Mouse (Mus musculus) neural tube, embryonic 13.5 days (tissue): ENCODE data around the gene Pxn. TPM values are rescaled to one million over a fixed set of nuclear protein-coding genes. Genes with fewer than 3 reads are reported as not detected.

Source experiments
- ATAC-seq: fragments of 200-750 bp; cut with Nextera tagmentation; 2 replicates; pipeline ENCODE4 v1.8.0; 2017; ENCODE audit warnings: low read depth, mild to moderate bottlenecking, moderate TSS enrichment, moderate library complexity
- H3K27ac ChIP-seq: fragments of 300-500 bp; sonication (generic); replicated peaks from 2 replicates; pipeline ENCODE4 v1.5.1; 2015; ENCODE audit warnings: moderate library complexity, mild to moderate bottlenecking, inconsistent platforms
- H3K27me3 ChIP-seq: fragments of 300-500 bp; sonication (generic); 2 replicates; pipeline ENCODE4 v1.6.1; 2015; ENCODE audit warnings: mild to moderate bottlenecking, inconsistent platforms
- H3K36me3 ChIP-seq: fragments of 300-500 bp; sonication (generic); 2 replicates; pipeline ENCODE4 v1.6.1; 2015; ENCODE audit warnings: mild to moderate bottlenecking, inconsistent platforms
- H3K4me1 ChIP-seq: fragments of 300-500 bp; sonication (generic); replicated peaks from 2 replicates; pipeline ENCODE4 v1.6.1; 2015; ENCODE audit warnings: inconsistent platforms
- H3K4me2 ChIP-seq: fragments of 300-500 bp; sonication (generic); 2 replicates; pipeline ENCODE4 v1.6.1; 2015; ENCODE audit warnings: inconsistent platforms, mild to moderate bottlenecking, moderate library complexity
- H3K4me3 ChIP-seq: fragments of 300-500 bp; sonication (generic); 2 replicates; pipeline ENCODE4 v1.5.1; 2015; ENCODE audit warnings: mild to moderate bottlenecking, inconsistent platforms
- H3K9ac ChIP-seq: fragments of 300-500 bp; sonication (generic); 2 replicates; pipeline ENCODE4 v1.6.1; 2015; ENCODE audit warnings: moderate library complexity, mild to moderate bottlenecking, inconsistent platforms
- H3K9me3 ChIP-seq: fragments of 300-500 bp; sonication (generic); 2 replicates; pipeline ENCODE4 v1.6.1; 2016; ENCODE audit warnings: inconsistent platforms
- WGBS: fragments of 180-500 bp; shearing (Covaris S2); methylation state at CpG from one replicate; pipeline ENCODE4 v1.1.7; 2015; 5-methylcytosine and 5-hydroxymethylcytosine counted together
- microRNA-seq: library from miRNA; unstranded; fragments of <30 nt; microRNA quantifications from one replicate; pipeline ENCODE4, GENCODE M21; 2016
- polyA plus RNA-seq: library from polyadenylated mRNA; unstranded; fragments of >200 nt; fragmentation: Nextera tagmentation; extraction: Ambion mirVana; gene quantifications from 2 replicates; pipeline ENCODE4 v1.2.1, GENCODE M21; 2015

The Pxn gene
- polyA plus RNA-seq, 1 experiment from 2014 or later, result 26.5 TPM

- WGBS, result 92% methylated on average over 12 of the region's 12 CpGs
- Histone ChIP-seq H3K4me3 (no peak overlapping the region), H3K4me1 (no peaks in the 10 kb centered on the region), H3K27ac (no peak overlapping the region), H3K9me3 (peaks cover 15% of the 10 kb centered on the region), H3K9ac (no peak overlapping the region), H3K27me3 (no peaks in the 10 kb centered on the region), H3K4me2 (no peak overlapping the region), H3K36me3 (peaks cover 98% of the 10 kb centered on the region)
- no peak for ATAC-seq
Observed at GRCm38 (mm10) chr5:115585616-115586015, 79.1 kb downstream of the Pxn start.

- no peak overlapping the region for H3K9ac ChIP-seq
- peaks cover 98% of the 10 kb centered on the region for H3K36me3 ChIP-seq
- H3K27ac ChIP-seq, result no peak overlapping the region
- H3K4me3 ChIP-seq, result no peak overlapping the region
- no peak overlapping the region for H3K4me2 ChIP-seq
- no peak for ATAC-seq
- H3K4me1 ChIP-seq, result no peaks in the 10 kb centered on the region
- WGBS, result 73% methylated on average over 15 of the region's 15 CpGs
- H3K9me3 ChIP-seq, result peaks cover 15% of the 10 kb centered on the region
- H3K27me3 ChIP-seq, result no peaks in the 10 kb centered on the region
Observed at GRCm38 (mm10) chr5:115586166-115586565, 79.7 kb downstream of the Pxn start.

- ATAC-seq, result no peak
- Histone ChIP-seq H3K9me3 (peaks cover 11% of the 10 kb centered on the region), H3K4me2 (no peak overlapping the region), H3K4me3 (no peak overlapping the region), H3K9ac (no peak overlapping the region), H3K27me3 (no peaks in the 10 kb centered on the region), H3K4me1 (no peaks in the 10 kb centered on the region), H3K27ac (no peak overlapping the region), H3K36me3 (peaks cover 98% of the 10 kb centered on the region)
- 90% methylated on average over 2 of the region's 2 CpGs for WGBS
Observed at GRCm38 (mm10) chr5:115586780-115587179, 80.3 kb downstream of the Pxn start.

- no peak overlapping the region for H3K4me3 ChIP-seq
- 88% methylated on average over 11 of the region's 11 CpGs for WGBS
- H3K27me3 ChIP-seq, result no peaks in the 10 kb centered on the region
- H3K27ac ChIP-seq, result no peak overlapping the region
- peaks cover 98% of the 10 kb centered on the region for H3K36me3 ChIP-seq
- H3K4me2 ChIP-seq, result no peak overlapping the region
- H3K9me3 ChIP-seq, result no peaks in the 10 kb centered on the region
- no peak for ATAC-seq
- H3K9ac ChIP-seq, result no peak overlapping the region
- no peaks in the 10 kb centered on the region for H3K4me1 ChIP-seq
Observed at GRCm38 (mm10) chr5:115591028-115591427, 84.6 kb downstream of the Pxn start.

GRCm38 (mm10) chr5:115591506-115591905 is 85.0 kb downstream of the Pxn start:
- no peaks in the 10 kb centered on the region for H3K9me3 ChIP-seq
- no peak overlapping the region for H3K27ac ChIP-seq
- no peak overlapping the region for H3K4me2 ChIP-seq
- no peaks in the 10 kb centered on the region for H3K4me1 ChIP-seq
- H3K9ac ChIP-seq, result no peak overlapping the region
- ATAC-seq, result no peak
- WGBS, result 97% methylated on average over 2 of the region's 2 CpGs
- H3K27me3 ChIP-seq, result no peaks in the 10 kb centered on the region
- no peak overlapping the region for H3K4me3 ChIP-seq
- H3K36me3 ChIP-seq, result peaks cover 98% of the 10 kb centered on the region

- Histone ChIP-seq H3K27me3 (no peaks in the 10 kb centered on the region), H3K27ac (no peak overlapping the region), H3K4me2 (no peak overlapping the region), H3K36me3 (peaks cover 92% of the 10 kb centered on the region), H3K9ac (no peak overlapping the region), H3K9me3 (no peaks in the 10 kb centered on the region), H3K4me3 (no peak overlapping the region), H3K4me1 (no peaks in the 10 kb centered on the region)
- no peak for ATAC-seq
- WGBS, result 92% methylated on average over 6 of the region's 6 CpGs
Observed at GRCm38 (mm10) chr5:115603561-115603960, 97.1 kb downstream of the Pxn start.

Small RNAs within 50 kb of the gene (microRNA-seq; reads per million reads assigned to microRNA genes)
- 1.2 reads per million for gene Mir7029

Other genes with a start within 250 kb of the Pxn start
- 185 and 190 TPM in 2 replicates for gene Rnf10, start 233.8 kb upstream of the Pxn start, polyA plus RNA-seq
- gene Coq5, start 227.0 kb upstream of the Pxn start, polyA plus RNA-seq, result 49.9 and 58.7 TPM in 2 replicates
- gene Dynll1, start 205.7 kb upstream of the Pxn start, polyA plus RNA-seq, result 1,475 and 1,543 TPM in 2 replicates
- 170 and 220 TPM in 2 replicates for gene Srsf9, start 179.5 kb upstream of the Pxn start, polyA plus RNA-seq
- gene Gatc, start 165.5 kb upstream of the Pxn start, polyA plus RNA-seq, result 36.7 and 41.1 TPM in 2 replicates
- gene Triap1, start 165.5 kb upstream of the Pxn start, polyA plus RNA-seq, result 49.7 and 54.8 TPM in 2 replicates
- 1,130 and 1,174 TPM in 2 replicates for gene Cox6a1, start 157.7 kb upstream of the Pxn start, polyA plus RNA-seq
- gene Msi1, start 77.1 kb upstream of the Pxn start, polyA plus RNA-seq, result 66.5 and 66.7 TPM in 2 replicates
- gene Pla2g1b, start 40.4 kb upstream of the Pxn start, polyA plus RNA-seq, result 0.95 TPM in 1 of 2 replicates, not detected in the other
- gene Sirt4, start 22.0 kb upstream of the Pxn start, polyA plus RNA-seq, result 26.8 and 33.0 TPM in 2 replicates
- 767 and 869 TPM in 2 replicates for gene Rplp0, start 52.8 kb downstream of the Pxn start, polyA plus RNA-seq
- 36.5 and 39.3 TPM in 2 replicates for gene Gcn1l1, start 58.6 kb downstream of the Pxn start, polyA plus RNA-seq
- 17.1 and 18.5 TPM in 2 replicates for gene Rab35, start 125.2 kb downstream of the Pxn start, polyA plus RNA-seq
- gene Bicdl1, start 224.9 kb downstream of the Pxn start, polyA plus RNA-seq, result 23.0 and 24.2 TPM in 2 replicates